Mouse (Mus musculus): ENCODE data around the gene Maged2. TPM values are rescaled to one million over a fixed set of nuclear protein-coding genes. Genes with fewer than 3 reads are reported as not detected.
"Not testable (repeated sequence)": the region's sequence is repeated elsewhere in the genome, so short reads cannot be mapped to it uniquely, and the experiment has no call there.

Maged2 gene
- 19.2 and 22.9 TPM in 2 replicates for polyA plus RNA-seq (2012; rRNA removed)
- 53.1 and 58.1 TPM in 2 replicates for polyA plus RNA-seq (2014; fragmentation: Nextera tagmentation; extraction: Ambion mirVana)

GRCm38 (mm10) chrX:150814139-150814469 lies at the start of gene Maged2:
Gene Maged2 (minus strand): TSS chrX:150814345.
- 14% methylated on average over 7 of the region's 7 CpGs for WGBS (ENCODE audit: insufficient replicate concordance)
- peak within 1 kb of the TSS; percentile 36 to 67 for H3K4me3 ChIP-seq (ENCODE audit: insufficient read depth in 1 of 2, low read depth in 2 of 2, low read length in 2 of 2)
- H3K27ac ChIP-seq: no peak within 1 kb of the TSS
- H3K9ac ChIP-seq (replicated peaks): no peak within 1 kb of the TSS
- H3K4me2 ChIP-seq (ENCODE audit: low read depth): peak within 1 kb of the TSS; percentile 61
- DNase-seq (ENCODE audit: low read depth in 3 of 3, low spot score in 3 of 3) (no peak), ATAC-seq (ENCODE audit: insufficient read depth) (no peak)
- H3K36me3 ChIP-seq (replicated peaks; ENCODE audit: control insufficient read depth, insufficient read depth, low read depth): no peaks in the 10 kb centered on the region
- H3K4me1 ChIP-seq (replicated peaks; ENCODE audit: control insufficient read depth in 2 of 2, insufficient read depth in 2 of 2, low read length in 1 of 2): no peaks in the 10 kb centered on the region
- no peaks in the 10 kb centered on the region for H3K27me3 ChIP-seq (ENCODE audit: control insufficient read depth, insufficient read depth, low read length)
- H3K9me3 ChIP-seq (ENCODE audit: control insufficient read depth, low read length): no peaks in the 10 kb centered on the region
- TF ChIP-seq CTCF (IDR thresholded peaks at IDR 0.05; ENCODE audit: low read depth) (no peak), EP300 (IDR thresholded peaks at IDR 0.05; ENCODE audit: low read depth) (no peak)

- Histone ChIP-seq H3K27me3 (ENCODE audit: control insufficient read depth, insufficient read depth, low read length) (no peaks in the 10 kb centered on the region), H3K36me3 (replicated peaks; ENCODE audit: control insufficient read depth, insufficient read depth, low read depth) (no peaks in the 10 kb centered on the region), H3K9ac (replicated peaks) (no peak overlapping the region), H3K4me3 (ENCODE audit: insufficient read depth in 1 of 2, low read depth in 2 of 2, low read length in 2 of 2) (no peak overlapping the region), H3K9me3 (ENCODE audit: control insufficient read depth, low read length) (no peaks in the 10 kb centered on the region), H3K4me2 (ENCODE audit: low read depth) (no peak overlapping the region), H3K4me1 (replicated peaks; ENCODE audit: control insufficient read depth in 2 of 2, insufficient read depth in 2 of 2, low read length in 1 of 2) (no peaks in the 10 kb centered on the region; a peak in 1 of 4 replicates), H3K27ac (no peak overlapping the region)
- WGBS (ENCODE audit: insufficient replicate concordance): 31% methylated on average over 8 of the region's 8 CpGs
- ATAC-seq (ENCODE audit: insufficient read depth) (no peak), DNase-seq (ENCODE audit: low read depth in 3 of 3, low spot score in 3 of 3) (no peak)
- no peak for TF ChIP-seq EP300 (IDR thresholded peaks at IDR 0.05; ENCODE audit: low read depth)
- no peak for TF ChIP-seq CTCF (IDR thresholded peaks at IDR 0.05; ENCODE audit: low read depth)
Observed at GRCm38 (mm10) chrX:150848230-150848629, 34.1 kb upstream of the Maged2 start.

GRCm38 (mm10) chrX:150845480-150846205 lies 31.5 kb upstream of the Maged2 start:
- H3K36me3 ChIP-seq (replicated peaks; ENCODE audit: control insufficient read depth, insufficient read depth, low read depth); H3K4me3 ChIP-seq (ENCODE audit: insufficient read depth in 1 of 2, low read depth in 2 of 2, low read length in 2 of 2); H3K27ac ChIP-seq; H3K9ac ChIP-seq (replicated peaks); DNase-seq (ENCODE audit: low read depth in 3 of 3, low spot score in 3 of 3); ATAC-seq (ENCODE audit: insufficient read depth); H3K4me2 ChIP-seq (ENCODE audit: low read depth); H3K4me1 ChIP-seq (replicated peaks; ENCODE audit: control insufficient read depth in 2 of 2, insufficient read depth in 2 of 2, low read length in 1 of 2); H3K9me3 ChIP-seq (ENCODE audit: control insufficient read depth, low read length); H3K27me3 ChIP-seq (ENCODE audit: control insufficient read depth, insufficient read depth, low read length): not testable (repeated sequence)
- 65% methylated on average over 4 of the region's 10 CpGs for WGBS (ENCODE audit: insufficient replicate concordance)

- not testable (repeated sequence) for H3K9me3 ChIP-seq (ENCODE audit: control insufficient read depth, low read length); DNase-seq (ENCODE audit: low read depth in 3 of 3, low spot score in 3 of 3); ATAC-seq (ENCODE audit: insufficient read depth); H3K9ac ChIP-seq (replicated peaks); H3K27ac ChIP-seq; H3K36me3 ChIP-seq (replicated peaks; ENCODE audit: control insufficient read depth, insufficient read depth, low read depth); H3K4me1 ChIP-seq (replicated peaks; ENCODE audit: control insufficient read depth in 2 of 2, insufficient read depth in 2 of 2, low read length in 1 of 2); H3K27me3 ChIP-seq (ENCODE audit: control insufficient read depth, insufficient read depth, low read length); H3K4me3 ChIP-seq (ENCODE audit: insufficient read depth in 1 of 2, low read depth in 2 of 2, low read length in 2 of 2); H3K4me2 ChIP-seq (ENCODE audit: low read depth)
- 55% methylated on average over 1 of the region's 4 CpGs for WGBS (ENCODE audit: insufficient replicate concordance)
Observed at GRCm38 (mm10) chrX:150843257-150843656, 29.1 kb upstream of the Maged2 start.

- Histone ChIP-seq H3K27ac (no peak overlapping the region), H3K27me3 (ENCODE audit: control insufficient read depth, insufficient read depth, low read length) (no peaks in the 10 kb centered on the region), H3K4me2 (ENCODE audit: low read depth) (no peak overlapping the region), H3K36me3 (replicated peaks; ENCODE audit: control insufficient read depth, insufficient read depth, low read depth) (no peaks in the 10 kb centered on the region), H3K4me1 (replicated peaks; ENCODE audit: control insufficient read depth in 2 of 2, insufficient read depth in 2 of 2, low read length in 1 of 2) (no peaks in the 10 kb centered on the region), H3K9me3 (ENCODE audit: control insufficient read depth, low read length) (no peaks in the 10 kb centered on the region), H3K4me3 (ENCODE audit: insufficient read depth in 1 of 2, low read depth in 2 of 2, low read length in 2 of 2) (no peak overlapping the region), H3K9ac (replicated peaks) (no peak overlapping the region)
- DNase-seq (ENCODE audit: low read depth in 3 of 3, low spot score in 3 of 3): no peak
- TF ChIP-seq CTCF (IDR thresholded peaks at IDR 0.05; ENCODE audit: low read depth) (no peak), EP300 (IDR thresholded peaks at IDR 0.05; ENCODE audit: low read depth) (no peak)
- no peak for ATAC-seq (ENCODE audit: insufficient read depth)
- 66% methylated on average over 4 of the region's 4 CpGs for WGBS (ENCODE audit: insufficient replicate concordance)
Observed at GRCm38 (mm10) chrX:150830297-150830696, 16.2 kb upstream of the Maged2 start.

Measured in liver, embryonic 14.5 days (tissue).